Mouse (Mus musculus) ES-Bruce4 (cell line): ENCODE results near the gene Hnrnpm.

Experiments
- CTCF ChIP-seq: IDR thresholded peaks from one replicate; pipeline ENCODE4 v1.8.1; 2011; ENCODE audit warnings: low read depth, low read length
- EP300 ChIP-seq: IDR thresholded peaks from 2 replicates; pipeline ENCODE4 v1.6.1; 2011; ENCODE audit warnings: low read depth, low read length; ENCODE audit not compliant: insufficient read depth

DNA sequence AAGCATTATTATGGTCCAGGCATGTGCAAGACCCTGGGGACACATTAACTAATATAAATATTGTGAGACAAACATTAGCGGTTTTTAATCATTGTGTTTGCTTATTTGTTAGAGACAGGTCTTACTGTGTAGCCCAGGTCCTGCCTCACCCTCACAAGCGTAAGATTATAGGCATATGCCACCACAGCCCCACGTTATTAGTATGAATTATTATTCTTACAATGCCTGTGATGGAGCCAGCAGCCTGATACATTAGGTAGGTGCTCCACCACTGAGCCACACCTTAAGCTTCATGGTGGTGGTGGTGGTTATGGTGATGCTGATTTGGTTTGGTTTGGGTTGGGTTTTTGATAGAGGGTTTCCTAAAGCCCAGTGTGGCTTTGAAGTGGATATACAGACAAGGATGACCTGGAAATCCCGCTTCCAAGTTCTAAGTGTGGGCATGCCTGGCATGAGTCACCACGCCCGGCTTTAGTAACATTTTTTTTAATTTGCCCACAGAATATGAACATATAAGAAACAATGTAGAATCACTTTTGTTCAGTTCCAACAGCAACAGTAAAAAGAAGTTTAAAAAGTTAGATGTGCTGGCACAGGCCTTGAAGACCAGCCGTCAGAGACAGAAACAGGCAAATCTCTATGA is 33.2 kb upstream of the Hnrnpm start:
- TF ChIP-seq CTCF (no peak), EP300 (no peak)
